Mouse (Mus musculus) testis, postnatal 14 days (tissue): ENCODE results near the gene Tmc8.

Experiments used
- DNase-seq: peaks from one replicate; pipeline ENCODE4 v3.0.0; 2021; ENCODE audit warnings: low spot score

Tmc8 gene

GRCm38 (mm10) chr11:117781993-117782704, at the start of gene Tmc8, which contains the start of gene Tmc6:
Gene Tmc8, plus strand, starts transcription at chr11:117782076.
Gene Tmc6, minus strand, starts transcription at chr11:117782198.
- DNase-seq: no peak

GRCm38 (mm10) chr11:117736037-117736689, 45.7 kb upstream of the Tmc8 start:
- DNase-seq: no peak

GRCm38 (mm10) chr11:117738123-117738522, 43.8 kb upstream of the Tmc8 start:
- DNase-seq: no peak

- no peak for DNase-seq
These were observed 40.7 kb upstream of the Tmc8 start for GRCm38 (mm10) chr11:117741128-117741527.

GRCm38 (mm10) chr11:117742243-117742642, 39.6 kb upstream of the Tmc8 start:
- DNase-seq: no peak

- DNase-seq: no peak
These were observed 39.2 kb upstream of the Tmc8 start for GRCm38 (mm10) chr11:117742715-117743114.

GRCm38 (mm10) chr11:117743454-117744030, 38.3 kb upstream of the Tmc8 start:
- no peak for DNase-seq

GRCm38 (mm10) chr11:117748628-117749027, 33.2 kb upstream of the Tmc8 start:
- DNase-seq: no peak

- DNase-seq: no peak
These were observed 32.5 kb upstream of the Tmc8 start for GRCm38 (mm10) chr11:117749414-117749813.

GRCm38 (mm10) chr11:117751544-117751943, 30.3 kb upstream of the Tmc8 start:
- no peak for DNase-seq

GRCm38 (mm10) chr11:117755891-117756290, 26.0 kb upstream of the Tmc8 start:
- no peak for DNase-seq

- DNase-seq: no peak
These were observed 22.6 kb upstream of the Tmc8 start for GRCm38 (mm10) chr11:117759267-117759666.

- DNase-seq: no peak
These were observed 21.3 kb upstream of the Tmc8 start for GRCm38 (mm10) chr11:117760374-117761119.

GRCm38 (mm10) chr11:117761801-117762200, 20.1 kb upstream of the Tmc8 start:
- DNase-seq: no peak

GRCm38 (mm10) chr11:117762246-117762645, 19.6 kb upstream of the Tmc8 start:
- DNase-seq: no peak

GRCm38 (mm10) chr11:117764319-117764718, 17.6 kb upstream of the Tmc8 start:
- DNase-seq: no peak

GRCm38 (mm10) chr11:117765361-117765760, 16.5 kb upstream of the Tmc8 start:
- no peak for DNase-seq

GRCm38 (mm10) chr11:117766275-117766674, 15.6 kb upstream of the Tmc8 start:
- DNase-seq: no peak

- DNase-seq: no peak
These were observed 12.9 kb upstream of the Tmc8 start for GRCm38 (mm10) chr11:117768725-117769682.

GRCm38 (mm10) chr11:117769683-117770047, 12.2 kb upstream of the Tmc8 start:
- DNase-seq: no peak

GRCm38 (mm10) chr11:117770407-117770806, 11.5 kb upstream of the Tmc8 start:
- no peak for DNase-seq
